Comparison of ENCODE assay signal across 8 mouse cellular contexts in the genomic region with DNA sequence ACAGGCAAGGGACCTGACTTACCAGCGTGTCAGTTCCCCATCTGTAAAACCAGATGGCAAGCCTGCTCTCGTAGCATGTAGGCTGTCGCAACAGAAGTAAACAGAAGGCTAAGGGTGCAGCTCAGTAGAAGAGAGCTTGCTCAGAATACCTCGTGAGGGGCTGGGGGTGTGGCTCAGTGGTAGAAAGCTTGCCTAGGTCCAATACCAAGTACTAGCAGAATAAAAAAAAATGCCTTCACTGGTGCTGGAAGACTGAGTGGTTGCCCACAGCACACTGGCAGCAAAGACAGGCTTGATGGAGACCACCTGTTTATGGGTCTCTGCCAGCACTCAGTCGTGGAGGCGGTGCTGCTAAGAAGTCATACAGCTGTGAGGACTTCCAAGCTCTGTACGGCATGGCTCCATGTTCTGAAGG.
DNase-seq lines count a peak whose midpoint lies in the region; ATAC-seq lines count a peak whose summit lies in the region.

No protein-coding gene starts in this region.

- H3K9ac ChIP-seq in forebrain, embryonic 15.5 days (replicated peaks) = no peak overlapping the region
- H3K9ac ChIP-seq in forebrain, embryonic 12.5 days = no peak overlapping the region
- no peak overlapping the region for H3K9ac ChIP-seq in neural tube, embryonic 15.5 days (replicated peaks)
- no peak overlapping the region for H3K9ac ChIP-seq in limb, embryonic 15.5 days
- no peak overlapping the region for H3K9ac ChIP-seq in stomach, embryonic 16.5 days (ENCODE audit: low read length)

- no peak for DNase-seq in neural tube, embryonic 10.5 days (ENCODE audit: extremely low spot score, low spot score)
- DNase-seq in gastrocnemius, postnatal 10 days = no peak
- no peak for DNase-seq in thymus, postnatal 25 days

- H3K36me3 ChIP-seq in forebrain, embryonic 15.5 days = no peaks in the 10 kb centered on the region
- H3K36me3 ChIP-seq in forebrain, embryonic 12.5 days (replicated peaks) = no peaks in the 10 kb centered on the region
- H3K36me3 ChIP-seq in neural tube, embryonic 15.5 days = no peaks in the 10 kb centered on the region
- H3K36me3 ChIP-seq in limb, embryonic 15.5 days = no peaks in the 10 kb centered on the region
- no peaks in the 10 kb centered on the region for H3K36me3 ChIP-seq in stomach, embryonic 16.5 days (ENCODE audit: control insufficient read depth, insufficient read depth, low read length)

- 62% methylated on average over 7 of the region's 7 CpGs for WGBS in forebrain, embryonic 15.5 days
- WGBS in forebrain, embryonic 12.5 days = 83% methylated on average over 7 of the region's 7 CpGs
- WGBS in neural tube, embryonic 15.5 days = 63% methylated on average over 7 of the region's 7 CpGs
- WGBS in limb, embryonic 15.5 days = 24% methylated on average over 7 of the region's 7 CpGs
- WGBS in stomach, embryonic 16.5 days = 32% methylated on average over 7 of the region's 7 CpGs

- peaks cover 36% of the 10 kb centered on the region for H3K4me1 ChIP-seq in forebrain, embryonic 15.5 days
- H3K4me1 ChIP-seq in forebrain, embryonic 12.5 days = peaks cover 20% of the 10 kb centered on the region
- H3K4me1 ChIP-seq in neural tube, embryonic 15.5 days = peaks cover 35% of the 10 kb centered on the region
- H3K4me1 ChIP-seq in limb, embryonic 15.5 days = peaks cover 33% of the 10 kb centered on the region
- peaks cover 28% of the 10 kb centered on the region for H3K4me1 ChIP-seq in stomach, embryonic 16.5 days (ENCODE audit: control insufficient read depth, insufficient read depth, low read length)

- no peak overlapping the region for H3K4me3 ChIP-seq in forebrain, embryonic 15.5 days
- H3K4me3 ChIP-seq in forebrain, embryonic 12.5 days (replicated peaks) = no peak overlapping the region
- H3K4me3 ChIP-seq in neural tube, embryonic 15.5 days (replicated peaks) = no peak overlapping the region
- H3K4me3 ChIP-seq in limb, embryonic 15.5 days = no peak overlapping the region
- no peak overlapping the region for H3K4me3 ChIP-seq in stomach, embryonic 16.5 days (replicated peaks; ENCODE audit: low read length)

- no peaks in the 10 kb centered on the region for H3K27me3 ChIP-seq in forebrain, embryonic 15.5 days
- H3K27me3 ChIP-seq in forebrain, embryonic 12.5 days = no peaks in the 10 kb centered on the region
- H3K27me3 ChIP-seq in neural tube, embryonic 15.5 days (replicated peaks) = no peaks in the 10 kb centered on the region
- no peaks in the 10 kb centered on the region for H3K27me3 ChIP-seq in limb, embryonic 15.5 days
- no peaks in the 10 kb centered on the region for H3K27me3 ChIP-seq in stomach, embryonic 16.5 days (ENCODE audit: control insufficient read depth, insufficient read depth, low read length)

- no peak overlapping the region for H3K4me2 ChIP-seq in forebrain, embryonic 15.5 days (replicated peaks)
- H3K4me2 ChIP-seq in forebrain, embryonic 12.5 days = no peak overlapping the region
- no peak overlapping the region for H3K4me2 ChIP-seq in neural tube, embryonic 15.5 days
- H3K4me2 ChIP-seq in limb, embryonic 15.5 days = no peak overlapping the region
- peak overlapping the region; percentile 24; the same call in 1 of the 2 replicates for H3K4me2 ChIP-seq in stomach, embryonic 16.5 days (ENCODE audit: low read depth, low read length)

- peak overlapping the region; percentile 19; the same call in 1 of the 2 replicates for H3K27ac ChIP-seq in forebrain, embryonic 15.5 days (replicated peaks)
- no peak overlapping the region for H3K27ac ChIP-seq in forebrain, embryonic 12.5 days
- 0 out of 2 replicates have a peak overlapping the region, but pooled peaks have one; percentile 41 for H3K27ac ChIP-seq in neural tube, embryonic 15.5 days (replicated peaks)
- H3K27ac ChIP-seq in limb, embryonic 15.5 days = peak overlapping the region; percentile 57; the same call in 1 of the 2 replicates
- peak overlapping the region; percentile 81 for H3K27ac ChIP-seq in stomach, embryonic 16.5 days (ENCODE audit: low read length)

- peak; percentile 59 for ATAC-seq in forebrain, embryonic 15.5 days (replicated peaks)
- ATAC-seq in forebrain, embryonic 12.5 days (ENCODE audit: low FRiP score) = no peak
- no peak for ATAC-seq in neural tube, embryonic 15.5 days (ENCODE audit: low FRiP score)
- ATAC-seq in limb, embryonic 15.5 days (ENCODE audit: insufficient number of reproducible peaks, low FRiP score, low TSS enrichment, low read depth) = peak; percentile 50; the same call in 1 of the 2 replicates
- ATAC-seq in stomach, embryonic 16.5 days (ENCODE audit: insufficient read depth, low FRiP score) = peak; percentile 44; the same call in 1 of the 2 replicates

- H3K9me3 ChIP-seq in forebrain, embryonic 15.5 days = no peaks in the 10 kb centered on the region
- no peaks in the 10 kb centered on the region for H3K9me3 ChIP-seq in forebrain, embryonic 12.5 days
- no peaks in the 10 kb centered on the region for H3K9me3 ChIP-seq in neural tube, embryonic 15.5 days (replicated peaks)
- H3K9me3 ChIP-seq in limb, embryonic 15.5 days = no peaks in the 10 kb centered on the region
- H3K9me3 ChIP-seq in stomach, embryonic 16.5 days (replicated peaks; ENCODE audit: control insufficient read depth, low read length) = no peaks in the 10 kb centered on the region

Comparison
In these comparisons a context has a peak if more than half of its experiments do, and no peak if none do; other contexts are left out.
1. ATAC-seq: peak in forebrain, embryonic 15.5 days (single experiment), limb, embryonic 15.5 days (single experiment) and stomach, embryonic 16.5 days (single experiment); none in forebrain, embryonic 12.5 days (single experiment) and neural tube, embryonic 15.5 days (single experiment).